Comparison of ENCODE assay signal across 9 mouse cellular contexts in genomic region chr12:11221524-11222330, GRCm38 (mm10). TPM values are rescaled to one million over a fixed set of nuclear protein-coding genes. Genes with fewer than 3 reads are reported as not detected.
DNase-seq lines count a peak whose midpoint lies in the region.
"Had no signal": no experiment of that assay in that cellular context is flagged by ENCODE, and none has a peak within 500 bp of the region (broad histone marks: within the 10 kb centered on the region; RNA-seq: fewer than 3 reads in every experiment).

No protein-coding gene starts in this region.

- no peaks in the 10 kb centered on the region for H3K9me3 ChIP-seq in limb, embryonic 10.5 days (replicated peaks)

- DNase-seq in ovary, postnatal 14 days (ENCODE audit: low spot score) = peak; percentile 4
- no peak for DNase-seq in ovary, adult 18-20 months (ENCODE audit: low spot score)
- DNase-seq in heart, adult 8-10 months (ENCODE audit: low spot score) = peak; percentile 26
- peak; percentile 79 for DNase-seq in limb, embryonic 10.5 days (ENCODE audit: low spot score)
- DNase-seq in testis, postnatal 10 days (ENCODE audit: low spot score) = peak; percentile 57
- DNase-seq in thymus, postnatal 36 days = no peak
- DNase-seq in layer of hippocampus, postnatal 14 days (ENCODE audit: low spot score in 2 of 2) = no peak
- no peak for DNase-seq in adrenal gland, postnatal 25 days

- H3K4me3 ChIP-seq in limb, embryonic 10.5 days = no peak overlapping the region; the same call in 1 of the 2 replicates

- peak overlapping the region; percentile 88 for H3K27ac ChIP-seq in limb, embryonic 10.5 days

- 46% methylated on average over 20 of the region's 20 CpGs for WGBS in limb, embryonic 10.5 days

- no peaks in the 10 kb centered on the region for H3K27me3 ChIP-seq in limb, embryonic 10.5 days (ENCODE audit: low read depth, poor library complexity, severe bottlenecking)

- H3K36me3 ChIP-seq in limb, embryonic 10.5 days = no peaks in the 10 kb centered on the region

- peaks cover 44% of the 10 kb centered on the region for H3K4me1 ChIP-seq in limb, embryonic 10.5 days

RNA-seq across cellular contexts. Expression of gene Msgn1, which starts 13.0 kb away (rescaled TPM):
- not detected for total RNA-seq in heart, adult 8-10 months (2022)
- polyA plus RNA-seq in limb, embryonic 10.5 days (2016; fragmentation: Nextera tagmentation; extraction: Ambion mirVana) = 0.26 TPM in 1 of 2 replicates, not detected in the other
- not detected for total RNA-seq in layer of hippocampus, postnatal 14 days (2021)
- total RNA-seq in adrenal gland, postnatal 25 days (2021) = not detected in 2 replicates
- total RNA-seq: hematopoietic stem cell, adult 5-6 weeks had no signal

RNA-seq across cellular contexts. Expression of gene Gen1, which starts 43.9 kb away (rescaled TPM):
- 1 to 10 TPM in 1 of 4 experiments, under 1 TPM in 3; 0.38 to 2.0 (median 0.62) TPM for total RNA-seq in heart, adult 8-10 months (2022)
- polyA plus RNA-seq in limb, embryonic 10.5 days (2016; fragmentation: Nextera tagmentation; extraction: Ambion mirVana) = 21.9 and 23.1 TPM in 2 replicates
- 1 to 10 TPM; 1.5 to 2.9 TPM for total RNA-seq in layer of hippocampus, postnatal 14 days (2021)
- total RNA-seq in adrenal gland, postnatal 25 days (2021) = 4.9 and 5.8 TPM in 2 replicates

RNA-seq across cellular contexts. Expression of gene Smc6, which starts 44.0 kb away (rescaled TPM):
- 10 to 100 TPM; 31.8 to 42.7 (median 35.9) TPM for total RNA-seq in heart, adult 8-10 months (2022)
- 137 and 143 TPM in 2 replicates for polyA plus RNA-seq in limb, embryonic 10.5 days (2016; fragmentation: Nextera tagmentation; extraction: Ambion mirVana)
- 10 to 100 TPM; 31.3 to 34.1 TPM for total RNA-seq in layer of hippocampus, postnatal 14 days (2021)
- total RNA-seq in adrenal gland, postnatal 25 days (2021) = 36.7 and 44.5 TPM in 2 replicates

Comparison
In these comparisons a context has a peak if more than half of its experiments do, and no peak if none do; other contexts are left out.
1. DNase-seq: peak in ovary, postnatal 14 days (single experiment), heart, adult 8-10 months (single experiment), limb, embryonic 10.5 days (single experiment) and testis, postnatal 10 days (single experiment); none in ovary, adult 18-20 months (single experiment), thymus, postnatal 36 days (0 of 2), layer of hippocampus, postnatal 14 days (0 of 2) and adrenal gland, postnatal 25 days (single experiment).